Mouse (Mus musculus) ES-Bruce4 (cell line): ENCODE measurements around the gene Agps. TPM values are rescaled to one million over a fixed set of nuclear protein-coding genes. Genes with fewer than 3 reads are reported as not detected.
"Not testable (repeated sequence)": the region's sequence is repeated elsewhere in the genome, so short reads cannot be mapped to it uniquely, and the experiment has no call there.

Experiments used
- H3K27ac ChIP-seq: 2 replicates; pipeline ENCODE4 v1.5.1; 2012; ENCODE audit warnings: low read length, inconsistent platforms; ENCODE audit not compliant: insufficient read depth
- H3K27me3 ChIP-seq: 2 replicates; pipeline ENCODE4 v1.6.1; 2012; ENCODE audit warnings: mild to moderate bottlenecking, low read length, inconsistent platforms; ENCODE audit not compliant: control insufficient read depth, poor library complexity, insufficient read depth, severe bottlenecking
- H3K36me3 ChIP-seq: 2 replicates; pipeline ENCODE4 v1.6.1; 2012; ENCODE audit warnings: inconsistent platforms, mild to moderate bottlenecking, low read length, moderate library complexity; ENCODE audit not compliant: control insufficient read depth, poor library complexity, insufficient read depth, severe bottlenecking
- H3K4me1 ChIP-seq: one replicate; pipeline ENCODE4 v1.8.1; 2011; ENCODE audit warnings: low read length; ENCODE audit not compliant: control insufficient read depth, insufficient read depth
- H3K4me3 ChIP-seq: 2 replicates; pipeline ENCODE4 v1.5.1; 2011; ENCODE audit warnings: low read depth, mild to moderate bottlenecking, low read length
- H3K9ac ChIP-seq: 2 replicates; pipeline ENCODE4 v1.6.1; 2012; ENCODE audit warnings: low read depth, mild to moderate bottlenecking, inconsistent platforms; ENCODE audit not compliant: poor library complexity, severe bottlenecking
- H3K9me3 ChIP-seq: replicated peaks from 2 replicates; pipeline ENCODE4 v1.6.1; 2012; ENCODE audit warnings: mild to moderate bottlenecking, low read length, inconsistent platforms; ENCODE audit not compliant: control insufficient read depth, poor library complexity, insufficient read depth, severe bottlenecking
- CTCF ChIP-seq: IDR thresholded peaks from one replicate; pipeline ENCODE4 v1.8.1; 2011; ENCODE audit warnings: low read depth, low read length
- EP300 ChIP-seq: IDR thresholded peaks from 2 replicates; pipeline ENCODE4 v1.6.1; 2011; ENCODE audit warnings: low read depth, low read length; ENCODE audit not compliant: insufficient read depth
- POLR2A ChIP-seq: IDR thresholded peaks from one replicate; pipeline ENCODE4 v1.8.1; 2011; ENCODE audit warnings: low read length; ENCODE audit not compliant: insufficient read depth
- polyA plus RNA-seq: library from polyadenylated mRNA; stranded (reverse); fragments of >200 nt; gene quantifications from 2 replicates; pipeline ENCODE4 v1.2.4, GENCODE M21; 2011; ENCODE audit warnings: low read depth; ENCODE audit not compliant: missing spikeins, insufficient read depth, insufficient read length

Agps gene
- polyA plus RNA-seq, 1 experiment: 130 TPM

GRCm38 (mm10) chr2:75974131-75974530 lies 142.2 kb downstream of the Agps start:
- no peak for TF ChIP-seq EP300
- TF ChIP-seq CTCF: no peak
- no peak for TF ChIP-seq POLR2A
- Histone ChIP-seq H3K4me3 (no peak overlapping the region), H3K9me3 (no peaks in the 10 kb centered on the region), H3K36me3 (no peaks in the 10 kb centered on the region), H3K27ac (no peak overlapping the region), H3K9ac (no peak overlapping the region), H3K4me1 (no peaks in the 10 kb centered on the region), H3K27me3 (no peaks in the 10 kb centered on the region)

- H3K27ac ChIP-seq, H3K4me3 ChIP-seq, H3K9ac ChIP-seq, H3K27me3 ChIP-seq, H3K4me1 ChIP-seq, H3K36me3 ChIP-seq, H3K9me3 ChIP-seq: not testable (repeated sequence)
Observed at GRCm38 (mm10) chr2:75976070-75976469, 144.1 kb downstream of the Agps start.

GRCm38 (mm10) chr2:75977752-75978368 lies 145.9 kb downstream of the Agps start, which contains the start of gene Ttc30a2:
Gene Ttc30a2, minus strand, starts transcription at chr2:75978170.
- H3K4me1 ChIP-seq, H3K27me3 ChIP-seq, H3K27ac ChIP-seq, H3K9me3 ChIP-seq, H3K9ac ChIP-seq, H3K36me3 ChIP-seq: not testable (repeated sequence)
- peak within 1 kb of the TSS; percentile 43; the same call in 1 of the 2 replicates for H3K4me3 ChIP-seq

Other genes starting within 250 kb of the Agps start
- gene Hnrnpa3, start 172.9 kb upstream of the Agps start, polyA plus RNA-seq: 775 and 839 TPM in 2 replicates
- gene Nfe2l2, start 127.5 kb upstream of the Agps start, polyA plus RNA-seq: 103 and 105 TPM in 2 replicates
- 0.87 and 1.2 TPM in 2 replicates for gene Ttc30b, start 106.4 kb downstream of the Agps start, polyA plus RNA-seq
- gene Ttc30a2, start 146.0 kb downstream of the Agps start, polyA plus RNA-seq: not detected in 2 replicates
- gene Ttc30a1, start 149.8 kb downstream of the Agps start, polyA plus RNA-seq: 2.6 and 3.3 TPM in 2 replicates